Mouse (Mus musculus) neutrophil, adult 5-6 weeks (primary cell): ENCODE results near the gene Nlrc3. TPM values are rescaled to one million over a fixed set of nuclear protein-coding genes. Genes with fewer than 3 reads are reported as not detected.
"Not testable (repeated sequence)": the region's sequence is repeated elsewhere in the genome, so short reads cannot be mapped to it uniquely, and the experiment has no call there.

ENCODE experiments used
- ATAC-seq: fragments of 151-379, 151-347 bp; 2 replicates; pipeline ENCODE4 v1.8.0; 2017; ENCODE audit warnings: mild to moderate bottlenecking, moderate TSS enrichment; ENCODE audit not compliant: insufficient number of reproducible peaks, poor library complexity, low FRiP score, severe bottlenecking; ENCODE audit errors: extremely low read depth
- total RNA-seq: library from RNA; stranded (forward); fragments of 200-1000 nt; gene quantifications from 2 replicates; pipeline ENCODE4 v1.2.3, GENCODE M21; 2017

Gene Nlrc3
- total RNA-seq = 14.0 and 14.2 TPM in 2 replicates

- ATAC-seq = peak; percentile 50
These were observed at the start of gene Nlrc3 for GRCm38 (mm10) chr16:3976251-3976671. Nlrc3 (minus strand) TSS chr16:3976632.

- ATAC-seq = no peak
These were observed 46.3 kb upstream of the Nlrc3 start for GRCm38 (mm10) chr16:4022719-4023118.

- no peak for ATAC-seq
These were observed 44.8 kb upstream of the Nlrc3 start for GRCm38 (mm10) chr16:4021241-4021640.

GRCm38 (mm10) chr16:4017466-4017865, 41.0 kb upstream of the Nlrc3 start:
- not testable (repeated sequence) for ATAC-seq

GRCm38 (mm10) chr16:4016786-4017185, 40.4 kb upstream of the Nlrc3 start:
- ATAC-seq = not testable (repeated sequence)

GRCm38 (mm10) chr16:4014040-4014668, 37.7 kb upstream of the Nlrc3 start:
- no peak for ATAC-seq

GRCm38 (mm10) chr16:4012882-4013570, 36.6 kb upstream of the Nlrc3 start:
- no peak for ATAC-seq

- ATAC-seq = peak; percentile 89
These were observed 27.3 kb upstream of the Nlrc3 start, which contains the start of gene Slx4 for GRCm38 (mm10) chr16:4003489-4004398. Slx4 (minus strand) TSS chr16:4003770.

- ATAC-seq = no peak
These were observed 12.0 kb upstream of the Nlrc3 start for GRCm38 (mm10) chr16:3988410-3988809.

- peak; percentile 46; the same call in 1 of the 2 replicates for ATAC-seq
These were observed 6.8 kb upstream of the Nlrc3 start for GRCm38 (mm10) chr16:3983146-3983700.

- ATAC-seq = peak; percentile 25; the same call in 1 of the 2 replicates
These were observed 5.7 kb upstream of the Nlrc3 start for GRCm38 (mm10) chr16:3982173-3982572.

GRCm38 (mm10) chr16:3976712-3977111, 280 bp upstream of the Nlrc3 start:
- no peak for ATAC-seq

- no peak for ATAC-seq
These were observed 774 bp downstream of the Nlrc3 start for GRCm38 (mm10) chr16:3975658-3976057.

- ATAC-seq = not testable (repeated sequence)
These were observed 2.0 kb downstream of the Nlrc3 start for GRCm38 (mm10) chr16:3974456-3974855.

- ATAC-seq = no peak
These were observed 10.9 kb downstream of the Nlrc3 start for GRCm38 (mm10) chr16:3965534-3965933.

- no peak for ATAC-seq
These were observed 11.4 kb downstream of the Nlrc3 start for GRCm38 (mm10) chr16:3964990-3965389.

GRCm38 (mm10) chr16:3959261-3959660, 17.2 kb downstream of the Nlrc3 start:
- ATAC-seq = no peak

GRCm38 (mm10) chr16:3956369-3956768, 20.1 kb downstream of the Nlrc3 start:
- ATAC-seq = no peak

GRCm38 (mm10) chr16:3951141-3951540, 25.3 kb downstream of the Nlrc3 start:
- no peak for ATAC-seq
